Mouse (Mus musculus) testis, postnatal 10 days (tissue): Measurements from ENCODE around the gene Zscan12.

ENCODE experiments used
- DNase-seq: peaks from one replicate; pipeline ENCODE4 v3.0.0; 2021; ENCODE audit warnings: low spot score

Zscan12 gene

GRCm38 (mm10) chr13:21402287-21402846 is 39.7 kb downstream of the Zscan12 start, which contains the start of gene Zkscan3:
Gene Zkscan3 (minus strand): TSS chr13:21402755.
- peak; percentile 93 for DNase-seq

- no peak for DNase-seq
Observed at GRCm38 (mm10) chr13:21402848-21403247, 40.2 kb downstream of the Zscan12 start.

- no peak for DNase-seq
Observed at GRCm38 (mm10) chr13:21407341-21407740, 44.7 kb downstream of the Zscan12 start.

DNA sequence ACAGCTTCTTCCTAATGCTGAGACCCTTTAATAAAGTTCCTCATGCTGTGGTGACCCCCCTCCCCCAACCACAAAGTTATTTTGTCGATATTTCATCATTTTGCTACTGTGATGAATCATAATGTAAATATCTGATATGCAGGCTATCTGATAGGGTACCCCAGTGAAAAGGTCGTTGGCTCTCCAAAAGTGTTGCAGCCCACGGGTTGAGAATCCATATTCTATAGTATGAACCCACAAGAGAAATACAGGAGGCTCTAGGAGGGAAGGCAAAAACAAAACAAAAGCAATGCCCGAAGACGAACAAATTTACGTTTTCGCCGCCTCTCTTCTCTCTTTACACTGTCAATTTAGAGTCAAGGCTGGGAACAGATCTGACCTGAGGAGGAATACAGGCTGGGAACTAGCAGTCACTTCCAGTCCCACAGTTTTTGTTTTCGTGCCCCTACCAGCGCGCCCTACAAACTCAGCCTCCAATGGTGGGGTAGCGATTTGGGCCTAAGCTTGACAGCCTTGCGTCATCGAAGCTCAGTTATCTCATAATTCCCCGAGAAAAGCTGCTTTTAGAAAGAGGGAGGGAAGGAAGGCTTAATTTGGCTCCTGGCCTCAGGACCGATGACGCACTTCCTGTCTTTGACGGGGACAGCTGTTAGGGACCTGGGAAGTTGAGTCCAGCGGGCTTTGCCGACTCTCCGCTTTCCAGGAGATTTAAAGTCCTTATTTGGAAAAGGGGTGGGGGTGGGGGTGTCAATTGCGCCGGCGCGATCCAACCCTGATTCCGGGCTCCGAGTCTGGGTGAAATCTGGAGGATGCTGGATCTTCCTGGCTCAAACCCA is 45.6 kb downstream of the Zscan12 start:
- peak; percentile 77 for DNase-seq

GRCm38 (mm10) chr13:21408805-21409459 is 46.3 kb downstream of the Zscan12 start:
- DNase-seq = no peak

DNA sequence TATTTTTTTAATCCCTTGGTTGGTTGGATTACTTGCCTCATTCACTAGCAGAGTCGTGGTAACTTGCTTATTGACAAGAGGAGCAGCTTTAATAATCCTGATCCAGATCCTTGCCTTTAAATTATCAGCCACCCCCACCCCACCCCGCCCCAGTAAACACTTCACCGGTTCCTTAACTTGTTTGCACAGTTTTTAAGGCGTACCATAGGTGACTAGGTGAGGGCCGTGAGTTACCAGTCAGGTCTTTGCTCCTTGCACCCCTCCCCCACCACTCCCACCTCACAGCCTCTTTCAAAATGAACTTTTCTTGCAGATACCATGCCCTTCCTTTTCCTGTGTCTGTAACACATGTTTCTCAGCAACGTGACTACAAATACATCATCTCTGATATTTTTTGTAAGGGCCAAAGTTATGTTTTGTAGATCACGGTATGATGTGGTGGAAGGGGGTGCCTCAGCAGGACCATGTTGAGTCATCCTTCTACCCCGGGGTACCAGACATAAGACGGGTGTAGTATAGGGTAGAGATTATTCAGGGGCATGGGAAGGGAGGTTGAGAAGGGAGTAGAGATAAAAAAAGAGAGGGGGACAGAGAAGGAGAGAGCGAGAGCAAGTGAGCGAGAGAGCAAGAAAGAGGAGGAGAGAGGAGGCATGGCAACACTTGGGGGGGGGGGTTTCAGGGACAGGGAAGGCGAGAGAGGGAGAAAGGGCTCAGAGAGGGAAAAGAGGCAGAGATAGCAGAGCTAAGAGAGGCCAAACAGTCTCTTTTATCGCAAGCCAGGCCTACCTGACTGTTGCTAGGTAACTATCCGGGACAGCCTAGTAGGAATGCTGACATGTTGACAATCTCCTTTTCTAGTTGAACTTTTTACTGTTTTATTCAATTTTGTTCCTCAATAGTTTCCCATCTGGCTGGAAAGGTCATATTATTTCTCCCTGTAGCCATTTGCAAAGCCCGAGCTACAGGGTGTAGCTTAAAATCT is 51.9 kb downstream of the Zscan12 start:
- no peak for DNase-seq

DNA sequence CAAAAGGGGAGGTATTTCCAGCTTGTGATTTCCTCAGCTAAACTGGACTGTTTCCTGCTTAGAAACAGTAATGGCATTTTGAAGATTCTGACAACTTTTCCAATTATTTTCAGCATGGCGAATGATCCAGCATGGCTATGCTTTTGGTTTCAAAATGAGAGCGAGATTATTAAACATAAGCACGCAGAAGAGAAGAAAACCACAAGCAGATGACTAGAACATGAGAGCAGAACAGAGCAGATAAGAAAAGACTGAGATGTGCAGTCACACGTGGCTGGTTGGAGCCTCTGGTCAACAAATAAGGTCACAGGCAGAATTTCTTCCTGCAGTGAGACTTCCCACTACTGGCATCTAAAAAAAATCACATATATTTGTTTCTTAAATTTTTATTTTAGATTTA is 52.6 kb downstream of the Zscan12 start:
- DNase-seq = no peak

- no peak for DNase-seq
Observed at GRCm38 (mm10) chr13:21415750-21416149, 53.1 kb downstream of the Zscan12 start.

DNA sequence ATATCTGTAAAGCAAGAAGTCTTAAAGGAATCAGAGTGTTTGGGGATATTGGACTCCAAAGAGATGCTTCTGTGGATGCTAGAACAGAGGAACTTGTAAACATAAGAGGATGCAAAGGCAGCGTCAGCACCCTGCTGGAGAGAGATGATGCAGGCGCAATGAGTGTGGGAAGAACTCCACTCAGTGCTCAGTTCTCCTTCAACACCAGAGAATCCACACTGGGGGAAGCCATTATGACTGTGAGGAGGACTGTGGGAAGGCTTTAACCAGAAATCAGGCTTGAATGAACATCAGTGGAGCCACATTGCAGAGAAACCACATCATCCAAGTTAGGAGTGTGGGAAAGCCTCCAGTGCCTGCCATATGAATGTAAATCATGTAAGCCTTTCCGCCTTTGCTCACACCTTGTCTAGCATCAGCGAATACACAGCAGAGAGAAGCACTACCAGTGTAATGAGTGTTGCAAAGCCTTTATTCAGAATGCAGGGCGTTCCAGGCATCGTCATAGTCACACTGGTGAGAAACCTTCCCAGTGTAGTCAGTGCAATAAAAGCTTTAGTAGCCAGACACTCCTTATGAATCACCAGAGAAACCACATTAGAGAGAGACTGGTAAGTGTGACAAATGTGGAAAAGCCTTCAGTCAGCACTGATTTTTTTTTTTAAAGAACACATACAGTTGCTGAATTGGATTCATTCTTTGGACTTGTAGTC is 54.8 kb downstream of the Zscan12 start:
- no peak for DNase-seq

DNA sequence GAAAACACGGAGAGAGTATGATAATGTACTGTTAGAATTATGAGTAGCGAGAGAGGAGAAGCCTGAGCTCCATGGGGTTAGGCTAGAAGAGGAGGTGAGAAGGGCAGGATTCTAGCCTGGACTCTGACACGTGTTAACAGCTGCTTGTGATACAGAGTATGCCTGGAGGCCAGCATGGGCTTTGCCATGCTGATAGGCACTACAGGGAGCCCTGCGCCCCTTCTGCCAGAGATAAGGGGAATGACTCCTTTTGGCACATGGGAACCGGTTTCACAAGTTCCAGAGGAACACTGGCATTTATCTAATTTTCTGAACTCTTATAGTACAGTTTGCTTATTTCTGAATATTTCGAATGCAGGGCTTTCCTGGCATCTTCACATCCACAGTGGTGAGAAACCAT is 56.2 kb downstream of the Zscan12 start:
- no peak for DNase-seq
